Mouse (Mus musculus) CD4-positive naive resting alpha-beta T cell, adult 57 days (primary cell): ENCODE results near the gene Olfr683. TPM values are rescaled to one million over a fixed set of nuclear protein-coding genes. Genes with fewer than 3 reads are reported as not detected.

ENCODE experiments used
- total RNA-seq: library from RNA; stranded (reverse); gene quantifications from one replicate; pipeline ENCODE4 v1.2.4, GENCODE M21; 2023

The Olfr683 gene
- total RNA-seq: not detected

DNA sequence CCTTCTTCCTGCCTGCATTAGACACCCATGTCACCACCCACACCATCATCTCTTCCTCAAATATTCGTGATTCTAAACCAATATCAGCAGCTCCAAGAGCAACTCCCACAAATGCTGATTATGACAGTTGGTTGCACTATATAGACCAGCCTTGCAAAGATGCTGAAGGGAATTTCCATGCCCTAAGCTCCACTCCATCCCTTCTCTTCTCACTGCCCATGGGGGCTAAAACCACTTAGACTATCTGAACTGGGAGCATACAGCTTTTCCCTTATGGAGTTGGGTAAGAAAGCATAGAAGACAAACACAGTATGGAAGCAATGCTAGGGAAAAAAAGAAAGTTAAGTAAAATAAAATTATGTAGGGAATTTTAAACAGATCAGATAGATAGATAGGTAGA is at the start of gene Olfr683:
Olfr683 (minus strand) TSS at position 101 of the 400 bp plus-strand sequence.

DNA sequence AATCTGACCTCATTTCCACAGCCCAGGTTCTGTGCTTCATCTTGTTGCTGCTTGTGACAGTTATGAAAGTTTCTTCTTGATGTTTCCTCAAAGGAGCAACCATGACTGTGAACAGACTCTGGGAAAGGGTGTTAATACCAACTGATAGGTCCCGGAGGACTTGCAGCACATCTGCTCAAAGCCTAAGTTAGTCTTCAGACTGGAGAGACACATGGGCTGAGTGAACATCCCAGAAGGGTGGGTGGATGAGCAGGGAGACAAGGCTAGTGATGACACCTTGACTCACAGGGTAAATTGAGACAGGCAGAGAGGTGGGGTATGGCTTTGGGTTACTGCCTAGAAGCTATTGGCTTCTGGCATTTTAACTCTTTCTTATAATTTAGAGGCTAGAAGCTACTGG is 39.1 kb upstream of the Olfr683 start, which contains the start of gene Olfr685:
Olfr685 (minus strand) TSS at position 101 of the 400 bp plus-strand sequence.

DNA sequence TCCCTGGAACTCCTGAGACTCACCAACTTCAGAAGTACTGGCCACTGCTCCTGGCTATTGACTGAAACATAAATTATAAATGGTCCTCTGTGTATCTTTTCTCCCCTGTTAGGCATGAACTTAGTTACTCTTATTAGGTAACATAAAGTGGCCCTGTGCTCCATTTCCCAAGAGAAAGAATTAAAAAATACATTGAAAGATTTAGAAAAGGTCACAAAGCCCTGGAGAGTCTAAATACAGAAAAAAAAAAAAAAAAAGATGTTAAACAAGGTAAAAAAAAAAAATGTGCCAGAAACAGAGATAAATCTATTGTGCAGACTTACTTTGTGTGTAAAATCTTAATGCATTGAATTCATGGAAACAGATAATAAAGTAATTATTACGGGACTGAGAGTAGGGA is 16.7 kb upstream of the Olfr683 start, which contains the start of gene Olfr684:
Olfr684 (minus strand) TSS at position 101 of the 400 bp plus-strand sequence.

GRCm38 (mm10) chr7:105116536-105116935 is 30.3 kb downstream of the Olfr683 start, which contains the start of gene Olfr681:
Olfr681 (plus strand) TSS chr7:105116836.

GRCm38 (mm10) chr7:105092717-105093116 is 54.1 kb downstream of the Olfr683 start, which contains the start of gene Olfr680-ps1:
Olfr680-ps1 (minus strand) TSS chr7:105092817.

Other genes starting within 250 kb of the Olfr683 start
- gene Olfr667, start 225.5 kb downstream of the Olfr683 start, total RNA-seq: not detected
- not detected for gene Olfr668, start 219.0 kb downstream of the Olfr683 start, total RNA-seq
- gene Olfr669, start 212.8 kb downstream of the Olfr683 start, total RNA-seq: not detected
- gene Olfr670, start 184.4 kb downstream of the Olfr683 start, total RNA-seq: not detected
- gene Olfr671, start 167.9 kb downstream of the Olfr683 start, total RNA-seq: not detected
- gene Olfr672, start 145.0 kb downstream of the Olfr683 start, total RNA-seq: not detected
- not detected for gene Olfr675, start 118.6 kb downstream of the Olfr683 start, total RNA-seq
- not detected for gene Olfr676, start 114.3 kb downstream of the Olfr683 start, total RNA-seq
- gene Olfr677, start 95.6 kb downstream of the Olfr683 start, total RNA-seq: not detected
- not detected for gene Olfr678, start 82.5 kb downstream of the Olfr683 start, total RNA-seq
- gene Olfr679, start 65.8 kb downstream of the Olfr683 start, total RNA-seq: not detected
- gene Olfr680-ps1, start 54.2 kb downstream of the Olfr683 start, total RNA-seq: not detected
- gene Olfr681, start 30.2 kb downstream of the Olfr683 start, total RNA-seq: not detected
- not detected for gene Olfr684, start 16.6 kb upstream of the Olfr683 start, total RNA-seq
- not detected for gene Olfr685, start 39.0 kb upstream of the Olfr683 start, total RNA-seq
- gene Olfr686, start 60.5 kb upstream of the Olfr683 start, total RNA-seq: not detected
- gene Olfr688, start 141.1 kb upstream of the Olfr683 start, total RNA-seq: not detected
- not detected for gene Olfr689, start 164.2 kb upstream of the Olfr683 start, total RNA-seq
- gene Olfr690, start 187.1 kb upstream of the Olfr683 start, total RNA-seq: not detected
- gene Olfr691, start 195.3 kb upstream of the Olfr683 start, total RNA-seq: not detected
- not detected for gene Olfr692, start 221.2 kb upstream of the Olfr683 start, total RNA-seq
- not detected for gene Gm5901, start 228.0 kb upstream of the Olfr683 start, total RNA-seq